Mouse (Mus musculus) lung, adult 2 months (tissue): ENCODE measurements around the gene Nup205.

Experiments
- CTCF ChIP-seq: fragments of 200-500 bp; IDR thresholded peaks from 2 replicates; pipeline ENCODE4 v1.5.1; 2011; ENCODE audit warnings: mild to moderate bottlenecking, low read length, control low read depth; ENCODE audit not compliant: insufficient read depth
- POLR2A ChIP-seq: fragments of 200-500 bp; IDR thresholded peaks from 2 replicates; pipeline ENCODE4 v1.6.1; 2011; ENCODE audit warnings: low read depth, mild to moderate bottlenecking, control low read depth, low read length, borderline replicate concordance; ENCODE audit errors: extremely low read depth

- no peak for TF ChIP-seq CTCF
- TF ChIP-seq POLR2A: no peak
These were observed 44.4 kb upstream of the Nup205 start for GRCm38 (mm10) chr6:35132806-35133205.
